26 mouse cellular contexts compared by ENCODE assay signal in genomic region chr2:142407341-142407740, GRCm38 (mm10).
"Had no signal": no experiment of that assay in that cellular context is flagged by ENCODE, and none has a peak within 500 bp of the region (broad histone marks: within the 10 kb centered on the region; RNA-seq: fewer than 3 reads in every experiment).

No protein-coding gene starts in this region.

- H3K4me1 ChIP-seq: hindbrain, embryonic 15.5 days; kidney, embryonic 15.5 days; limb, embryonic 13.5 days; limb, embryonic 15.5 days; liver, embryonic 12.5 days had no signal

- H3K27me3 ChIP-seq: heart, embryonic 13.5 days; heart, embryonic 15.5 days; hindbrain, embryonic 13.5 days; hindbrain, embryonic 15.5 days; kidney, embryonic 15.5 days; limb, embryonic 13.5 days; limb, embryonic 15.5 days; liver, embryonic 12.5 days had no signal

- DNase-seq: gastrocnemius, postnatal 14 days; gastrocnemius, postnatal 36 days; heart, adult 11 months; heart, adult 2 months; heart, postnatal 14 days; heart, postnatal 36 days; kidney, adult 11 months; kidney, adult 2 months; kidney, adult 9 months; kidney, postnatal 14 days; kidney, postnatal 4 days; left cerebral cortex, postnatal 4 days; lung, adult 18-20 months had no signal

- H3K36me3 ChIP-seq: heart, embryonic 13.5 days; heart, embryonic 15.5 days; hindbrain, embryonic 13.5 days; hindbrain, embryonic 15.5 days; kidney, embryonic 15.5 days; limb, embryonic 13.5 days; limb, embryonic 15.5 days; liver, embryonic 12.5 days had no signal

- H3K9me3 ChIP-seq: heart, embryonic 13.5 days; heart, embryonic 15.5 days; hindbrain, embryonic 13.5 days; hindbrain, embryonic 15.5 days; kidney, embryonic 15.5 days; limb, embryonic 13.5 days; limb, embryonic 15.5 days; liver, embryonic 12.5 days had no signal

- H3K9ac ChIP-seq: heart, embryonic 13.5 days; heart, embryonic 15.5 days; hindbrain, embryonic 13.5 days; hindbrain, embryonic 15.5 days; kidney, embryonic 15.5 days; limb, embryonic 13.5 days; limb, embryonic 15.5 days; liver, embryonic 12.5 days; liver, embryonic 14.5 days had no signal

- ATAC-seq: hindbrain, postnatal 0 days; intestine, embryonic 16.5 days; liver, embryonic 12.5 days had no signal

- H3K4me2 ChIP-seq: heart, embryonic 11.5 days; heart, embryonic 13.5 days; heart, embryonic 15.5 days; hindbrain, embryonic 13.5 days; hindbrain, embryonic 15.5 days; kidney, embryonic 15.5 days; limb, embryonic 13.5 days; limb, embryonic 15.5 days; liver, embryonic 12.5 days had no signal

- H3K27ac ChIP-seq: heart, adult 2 months; heart, embryonic 13.5 days; heart, embryonic 15.5 days; hindbrain, embryonic 13.5 days; hindbrain, embryonic 15.5 days; hindbrain, postnatal 0 days; kidney, embryonic 15.5 days; kidney, postnatal 0 days; limb, embryonic 13.5 days; limb, embryonic 15.5 days; liver, embryonic 12.5 days; liver, embryonic 14.5 days had no signal

- H3K4me3 ChIP-seq: heart, adult 2 months; heart, embryonic 13.5 days; heart, embryonic 15.5 days; hindbrain, embryonic 13.5 days; hindbrain, embryonic 15.5 days; kidney, embryonic 15.5 days; limb, embryonic 13.5 days; limb, embryonic 15.5 days; liver, embryonic 12.5 days had no signal
